Mouse (Mus musculus) liver, embryonic 15.5 days (tissue): ENCODE data around the gene Slc22a12. TPM values are rescaled to one million over a fixed set of nuclear protein-coding genes. Genes with fewer than 3 reads are reported as not detected.

Experiments used
- ATAC-seq: fragments of 200-750 bp; cut with Nextera tagmentation; 2 replicates; pipeline ENCODE4 v1.8.0; 2017; ENCODE audit warnings: moderate number of reproducible peaks, mild to moderate bottlenecking, moderate library complexity; ENCODE audit not compliant: insufficient read depth
- H3K27ac ChIP-seq: fragments of 300-500 bp; sonication (generic); replicated peaks from 2 replicates; pipeline ENCODE4 v1.5.1; 2015; ENCODE audit warnings: mild to moderate bottlenecking, inconsistent platforms
- H3K27me3 ChIP-seq: fragments of 300-500 bp; sonication (generic); 2 replicates; pipeline ENCODE4 v1.6.1; 2015; ENCODE audit warnings: mild to moderate bottlenecking, inconsistent platforms
- H3K36me3 ChIP-seq: fragments of 300-500 bp; sonication (generic); replicated peaks from 2 replicates; pipeline ENCODE4 v1.6.1; 2015; ENCODE audit warnings: moderate library complexity, mild to moderate bottlenecking, inconsistent platforms
- H3K4me1 ChIP-seq: fragments of 300-500 bp; sonication (generic); replicated peaks from 2 replicates; pipeline ENCODE4 v1.6.1; 2015; ENCODE audit warnings: inconsistent platforms
- H3K4me2 ChIP-seq: fragments of 300-500 bp; sonication (generic); 2 replicates; pipeline ENCODE4 v1.6.1; 2015; ENCODE audit warnings: moderate library complexity, mild to moderate bottlenecking, inconsistent platforms
- H3K4me3 ChIP-seq: fragments of 300-500 bp; sonication (generic); replicated peaks from 2 replicates; pipeline ENCODE4 v1.5.1; 2015; ENCODE audit warnings: mild to moderate bottlenecking, inconsistent platforms
- H3K9ac ChIP-seq: fragments of 300-500 bp; sonication (generic); 2 replicates; pipeline ENCODE4 v1.6.1; 2015; ENCODE audit warnings: moderate library complexity, mild to moderate bottlenecking, inconsistent platforms
- H3K9me3 ChIP-seq: fragments of 300-500 bp; sonication (generic); replicated peaks from 2 replicates; pipeline ENCODE4 v1.6.1; 2016; ENCODE audit warnings: inconsistent platforms
- WGBS: fragments of 180-500 bp; shearing (Covaris S2); methylation state at CpG from one replicate; pipeline ENCODE4 v1.1.7; 2015; ENCODE audit warnings: mixed read lengths; ENCODE audit not compliant: insufficient replicate concordance; 5-methylcytosine and 5-hydroxymethylcytosine counted together
- polyA plus RNA-seq: library from polyadenylated mRNA; unstranded; fragments of >200 nt; fragmentation: Nextera tagmentation; extraction: Ambion mirVana; gene quantifications from 2 replicates; pipeline ENCODE4 v1.2.1, GENCODE M21; 2015

Gene Slc22a12
- polyA plus RNA-seq, 1 experiment from 2014 or later: not detected

- H3K4me1 ChIP-seq: peaks cover 9% of the 10 kb centered on the region; the same call in 1 of the 2 replicates
- no peak overlapping the region for H3K9ac ChIP-seq
- H3K27me3 ChIP-seq: peaks cover 100% of the 10 kb centered on the region
- H3K27ac ChIP-seq: no peak overlapping the region
- no peaks in the 10 kb centered on the region for H3K9me3 ChIP-seq
- 20% methylated on average over 2 of the region's 2 CpGs for WGBS
- H3K4me2 ChIP-seq: no peak overlapping the region
- no peak overlapping the region for H3K4me3 ChIP-seq
- no peak for ATAC-seq
- H3K36me3 ChIP-seq: no peaks in the 10 kb centered on the region
Measured at GRCm38 (mm10) chr19:6500636-6501025, 42.2 kb downstream of the Slc22a12 start.

DNA sequence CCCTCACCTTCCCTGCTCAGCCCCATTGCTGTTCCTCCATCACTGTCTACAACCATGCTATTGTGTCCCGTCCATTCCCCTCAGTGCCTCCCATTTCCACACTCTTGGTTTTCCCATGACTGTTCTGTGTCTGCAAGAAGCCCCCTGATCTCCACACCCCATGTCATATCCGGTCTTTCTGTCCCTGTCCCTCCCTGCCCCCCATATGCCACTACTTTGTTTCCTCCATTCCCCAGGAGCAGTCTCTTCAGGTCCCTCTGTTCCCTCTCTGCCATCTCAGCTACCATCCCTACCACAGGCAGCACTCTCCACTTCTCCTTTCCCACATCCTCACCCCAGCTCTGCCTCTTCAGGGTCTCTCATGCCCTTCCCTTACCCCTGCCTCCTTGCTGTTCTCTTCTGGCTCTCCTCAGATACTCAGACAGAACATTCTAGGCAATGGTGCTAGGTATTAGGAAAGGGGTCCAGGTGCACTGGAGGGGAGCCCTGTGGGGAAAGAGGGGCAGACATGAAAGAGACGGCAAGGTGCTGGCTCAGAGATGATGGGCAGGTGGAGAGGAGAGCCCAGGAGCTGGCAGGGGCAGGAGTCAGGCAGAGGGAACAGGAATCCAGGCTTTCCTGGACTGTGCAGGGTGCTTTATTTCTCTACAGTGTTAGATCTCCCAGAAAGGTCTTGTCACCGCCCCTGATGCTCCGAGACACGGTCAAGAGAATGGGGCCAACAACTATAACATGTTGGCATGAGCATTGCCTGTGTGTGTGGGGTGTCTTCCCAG is 42.8 kb downstream of the Slc22a12 start:
- no peak overlapping the region for H3K4me2 ChIP-seq
- peaks cover 9% of the 10 kb centered on the region; the same call in 1 of the 2 replicates for H3K4me1 ChIP-seq
- H3K9ac ChIP-seq: no peak overlapping the region
- no peak overlapping the region for H3K27ac ChIP-seq
- H3K4me3 ChIP-seq: no peak overlapping the region
- no peaks in the 10 kb centered on the region for H3K9me3 ChIP-seq
- WGBS: 36% methylated on average over 6 of the region's 6 CpGs
- ATAC-seq: no peak
- H3K27me3 ChIP-seq: peaks cover 100% of the 10 kb centered on the region
- no peaks in the 10 kb centered on the region for H3K36me3 ChIP-seq

DNA sequence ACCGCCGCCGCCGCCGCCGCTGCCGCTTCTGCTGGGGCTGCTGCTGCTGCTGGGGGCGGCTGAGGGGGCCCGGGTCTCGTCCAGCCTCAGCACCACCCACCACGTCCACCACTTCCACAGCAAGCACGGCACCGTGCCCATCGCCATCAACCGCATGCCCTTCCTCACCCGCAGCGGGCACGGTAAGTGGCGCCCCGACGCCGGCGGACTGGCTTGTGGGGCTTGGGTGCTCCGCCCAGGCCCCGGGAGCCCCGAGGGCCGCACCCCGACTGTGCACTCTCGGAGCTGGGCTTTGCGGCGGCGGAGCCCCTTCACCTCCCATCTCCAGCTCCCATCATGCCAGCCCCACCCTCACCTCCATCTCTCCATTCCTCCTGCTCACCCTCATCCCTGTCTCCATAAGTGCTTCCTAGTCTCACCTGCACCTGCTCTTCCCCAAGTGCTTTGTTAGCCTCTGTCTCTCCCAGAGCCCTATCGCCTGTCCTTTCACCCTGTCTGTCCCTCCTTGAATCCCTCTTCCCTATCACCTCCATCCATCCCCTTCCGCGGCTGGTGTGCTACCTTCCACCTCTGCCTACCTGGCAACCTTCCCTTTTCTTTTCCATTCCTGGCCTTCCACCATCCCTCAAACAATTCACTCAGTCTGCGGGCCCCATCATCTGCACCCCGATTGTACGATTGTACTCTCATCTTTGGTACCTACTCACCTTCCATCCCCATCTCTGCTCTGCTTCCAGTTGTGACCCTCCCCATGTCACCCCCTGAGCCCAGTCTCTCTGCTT is 44.3 kb downstream of the Slc22a12 start:
- peak overlapping the region; percentile 17; the same call in 1 of the 2 replicates for H3K4me3 ChIP-seq

GRCm38 (mm10) chr19:6497803-6498202 is 45.0 kb downstream of the Slc22a12 start:
- peaks cover 9% of the 10 kb centered on the region; the same call in 1 of the 2 replicates for H3K4me1 ChIP-seq
- H3K9ac ChIP-seq: no peak overlapping the region
- peak overlapping the region; percentile 17; the same call in 1 of the 2 replicates for H3K4me3 ChIP-seq
- ATAC-seq: no peak
- peak overlapping the region; percentile 30 for H3K4me2 ChIP-seq
- 3% methylated on average over 34 of the region's 39 CpGs for WGBS
- H3K36me3 ChIP-seq: no peaks in the 10 kb centered on the region
- H3K9me3 ChIP-seq: no peaks in the 10 kb centered on the region
- no peak overlapping the region for H3K27ac ChIP-seq
- peaks cover 98% of the 10 kb centered on the region for H3K27me3 ChIP-seq

More for the DNA sequence above, 44.3 kb downstream of the Slc22a12 start:
- Histone ChIP-seq H3K36me3 (no peaks in the 10 kb centered on the region), H3K9ac (no peak overlapping the region), H3K27ac (no peak overlapping the region), H3K9me3 (no peaks in the 10 kb centered on the region), H3K4me1 (peaks cover 9% of the 10 kb centered on the region; the same call in 1 of the 2 replicates), H3K4me2 (peak overlapping the region; percentile 30), H3K27me3 (peaks cover 98% of the 10 kb centered on the region)
- 6% methylated on average over 38 of the region's 38 CpGs for WGBS
- no peak for ATAC-seq

DNA sequence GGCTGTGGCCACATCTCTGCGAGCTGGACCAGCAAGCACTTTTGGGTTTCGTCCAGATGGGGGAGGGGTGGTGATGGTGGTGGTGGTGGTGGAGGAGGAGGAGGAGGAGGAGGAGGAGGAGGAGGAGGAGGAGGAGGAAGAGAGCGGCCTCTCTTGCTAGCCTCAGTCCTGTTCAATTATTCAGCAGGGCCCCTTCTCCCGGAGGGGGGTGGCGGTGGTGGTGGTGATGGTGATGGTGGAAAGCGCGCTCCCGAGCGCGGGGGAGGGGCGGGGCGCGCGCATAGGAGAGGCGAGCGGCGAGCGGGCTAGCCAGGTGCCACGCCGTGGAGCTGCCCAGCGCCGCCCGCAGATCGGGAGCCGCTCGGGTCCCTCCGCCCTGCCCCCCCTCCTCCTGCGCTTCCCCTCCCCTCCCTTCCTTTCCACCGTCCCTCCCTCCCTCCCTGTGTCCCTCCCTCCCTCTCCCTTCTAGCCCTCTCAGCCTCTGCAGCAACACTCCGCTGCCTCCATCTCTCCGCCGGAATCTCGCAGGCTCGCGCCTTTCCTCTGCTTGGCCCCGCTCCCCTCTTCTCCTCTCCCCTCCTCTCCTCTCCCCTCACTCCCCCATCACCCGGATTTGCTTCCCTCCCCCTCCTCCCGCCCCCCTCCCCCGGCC is 45.6 kb downstream of the Slc22a12 start:
- H3K27me3 ChIP-seq: peaks cover 98% of the 10 kb centered on the region
- no peak overlapping the region for H3K27ac ChIP-seq
- peak overlapping the region; percentile 30 for H3K4me2 ChIP-seq
- no peaks in the 10 kb centered on the region for H3K36me3 ChIP-seq
- no peak for ATAC-seq
- peaks cover 6% of the 10 kb centered on the region; the same call in 1 of the 2 replicates for H3K4me1 ChIP-seq
- H3K4me3 ChIP-seq: peak overlapping the region; percentile 17; the same call in 1 of the 2 replicates
- H3K9ac ChIP-seq: no peak overlapping the region
- no peaks in the 10 kb centered on the region for H3K9me3 ChIP-seq
- WGBS: 0% methylated on average over 21 of the region's 39 CpGs

DNA sequence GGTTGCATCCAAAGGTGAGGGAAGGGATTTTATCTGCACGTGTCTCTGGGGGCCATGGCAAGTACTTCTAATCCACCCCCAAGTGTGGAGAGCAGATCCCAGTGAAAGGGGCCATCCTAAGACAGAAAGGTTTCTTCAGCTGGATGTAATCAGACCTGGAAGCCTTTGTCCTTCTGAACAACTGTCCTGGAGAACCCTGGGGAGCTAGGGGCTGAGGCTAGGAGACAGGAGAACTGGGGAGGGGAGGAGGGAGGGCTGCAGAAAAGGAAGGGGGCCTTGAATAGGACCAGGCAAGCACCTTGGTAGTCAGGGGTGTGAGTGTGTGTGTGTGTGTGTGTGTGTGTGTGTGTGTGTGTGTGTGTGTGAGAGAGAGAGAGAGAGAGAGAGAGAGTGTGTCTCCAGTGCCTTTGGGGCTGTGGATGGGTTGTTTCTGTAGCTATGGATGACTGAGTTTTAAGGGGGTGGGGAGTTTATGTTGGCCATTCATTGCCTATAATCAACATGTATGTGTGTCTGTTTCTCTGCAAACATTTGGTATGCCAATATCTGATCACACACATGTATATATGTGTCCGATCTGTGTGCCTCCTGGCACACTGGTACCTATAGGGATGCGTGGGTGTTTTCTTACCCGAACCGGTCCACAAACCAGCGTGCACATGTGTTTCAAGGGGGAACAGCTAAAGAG is 46.2 kb downstream of the Slc22a12 start:
- no peak overlapping the region for H3K4me2 ChIP-seq
- H3K27ac ChIP-seq: no peak overlapping the region
- no peaks in the 10 kb centered on the region for H3K36me3 ChIP-seq
- H3K27me3 ChIP-seq: peaks cover 98% of the 10 kb centered on the region
- no peaks in the 10 kb centered on the region for H3K9me3 ChIP-seq
- no peak for ATAC-seq
- 13% methylated on average over 6 of the region's 6 CpGs for WGBS
- no peaks in the 10 kb centered on the region for H3K4me1 ChIP-seq
- no peak overlapping the region for H3K4me3 ChIP-seq
- no peak overlapping the region for H3K9ac ChIP-seq

DNA sequence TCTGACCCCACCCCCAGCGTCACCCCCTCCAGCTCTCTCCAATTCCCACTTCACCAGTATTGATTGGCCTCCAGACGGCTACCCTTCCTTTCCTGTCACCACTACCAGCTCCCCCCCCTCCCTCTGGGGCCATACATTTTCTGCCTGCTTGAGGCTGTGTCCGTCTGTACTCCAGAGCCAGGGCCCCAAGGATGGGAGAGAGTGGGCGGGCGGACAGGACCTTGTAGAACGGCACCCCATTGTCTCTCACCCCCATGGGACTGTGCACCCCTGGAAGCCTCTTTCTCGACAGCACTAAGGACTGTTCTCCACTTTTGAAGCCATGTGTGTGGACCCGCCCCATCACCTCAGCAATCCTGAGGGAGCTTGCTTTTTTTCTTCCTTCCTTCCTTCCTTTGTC is 47.1 kb downstream of the Slc22a12 start:
- no peak overlapping the region for H3K9ac ChIP-seq
- no peak overlapping the region for H3K4me2 ChIP-seq
- no peaks in the 10 kb centered on the region for H3K4me1 ChIP-seq
- no peak overlapping the region for H3K27ac ChIP-seq
- no peak for ATAC-seq
- H3K27me3 ChIP-seq: peaks cover 96% of the 10 kb centered on the region
- no peak overlapping the region for H3K4me3 ChIP-seq
- no peaks in the 10 kb centered on the region for H3K9me3 ChIP-seq
- WGBS: 18% methylated on average over 8 of the region's 8 CpGs
- H3K36me3 ChIP-seq: no peaks in the 10 kb centered on the region

- no peaks in the 10 kb centered on the region for H3K4me1 ChIP-seq
- no peak overlapping the region for H3K4me2 ChIP-seq
- peaks cover 96% of the 10 kb centered on the region for H3K27me3 ChIP-seq
- WGBS: 43% methylated on average over 18 of the region's 18 CpGs
- no peak for ATAC-seq
- H3K27ac ChIP-seq: no peak overlapping the region
- H3K36me3 ChIP-seq: no peaks in the 10 kb centered on the region
- no peaks in the 10 kb centered on the region for H3K9me3 ChIP-seq
- H3K4me3 ChIP-seq: no peak overlapping the region
- no peak overlapping the region for H3K9ac ChIP-seq
Measured at GRCm38 (mm10) chr19:6494504-6495170, 48.2 kb downstream of the Slc22a12 start.

GRCm38 (mm10) chr19:6494032-6494431 is 48.8 kb downstream of the Slc22a12 start:
- no peaks in the 10 kb centered on the region for H3K36me3 ChIP-seq
- no peak overlapping the region for H3K4me3 ChIP-seq
- peaks cover 96% of the 10 kb centered on the region for H3K27me3 ChIP-seq
- H3K4me2 ChIP-seq: no peak overlapping the region
- ATAC-seq: no peak
- H3K9ac ChIP-seq: no peak overlapping the region
- no peaks in the 10 kb centered on the region for H3K4me1 ChIP-seq
- WGBS: 44% methylated on average over 7 of the region's 7 CpGs
- H3K27ac ChIP-seq: no peak overlapping the region
- no peaks in the 10 kb centered on the region for H3K9me3 ChIP-seq

DNA sequence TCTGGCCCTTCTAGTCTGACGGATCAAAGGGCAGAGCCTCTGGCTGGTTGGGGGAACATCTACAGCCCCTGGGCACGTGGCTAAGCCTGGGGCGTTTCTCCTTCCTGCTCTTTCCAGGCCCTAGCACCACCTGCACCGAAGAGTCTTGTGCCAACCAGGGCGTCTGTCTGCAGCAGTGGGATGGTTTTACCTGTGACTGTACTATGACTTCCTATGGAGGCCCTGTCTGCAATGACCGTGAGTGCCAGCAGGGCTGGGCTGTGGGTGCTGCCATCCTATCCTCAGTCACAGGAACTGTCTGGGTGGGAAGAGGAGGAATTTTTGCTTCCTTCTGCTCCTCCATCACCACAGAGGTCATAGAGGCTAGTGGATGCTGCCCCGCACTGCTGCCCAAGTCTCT is 49.6 kb downstream of the Slc22a12 start:
- WGBS: 64% methylated on average over 7 of the region's 7 CpGs
- Histone ChIP-seq H3K27ac (no peak overlapping the region), H3K27me3 (peaks cover 88% of the 10 kb centered on the region), H3K4me1 (no peaks in the 10 kb centered on the region), H3K4me3 (no peak overlapping the region), H3K4me2 (no peak overlapping the region), H3K36me3 (no peaks in the 10 kb centered on the region), H3K9me3 (no peaks in the 10 kb centered on the region), H3K9ac (no peak overlapping the region)
- no peak for ATAC-seq
